Mouse (Mus musculus) embryonic fibroblast, embryonic 13.5 days (primary cell): ENCODE results near the gene Gipr.

Source experiments
- CTCF ChIP-seq: IDR thresholded peaks from 2 replicates; pipeline ENCODE4 v1.5.1; 2011; ENCODE audit warnings: mild to moderate bottlenecking, control low read depth, low read length, moderate library complexity, borderline replicate concordance; ENCODE audit not compliant: insufficient read depth
- POLR2A ChIP-seq: IDR thresholded peaks from 2 replicates; pipeline ENCODE4 v1.6.1; 2011; ENCODE audit warnings: low read depth, mild to moderate bottlenecking, control low read depth, low read length, moderate library complexity

- TF ChIP-seq CTCF (peak; percentile 86), POLR2A (no peak)
Measured at GRCm38 (mm10) chr7:19179173-19179572, 13.2 kb upstream of the Gipr start.
